Mouse (Mus musculus) MEL (cell line): ENCODE measurements around the gene Igsf21. TPM values are rescaled to one million over a fixed set of nuclear protein-coding genes. Genes with fewer than 3 reads are reported as not detected.

ENCODE experiments used
- DNase-seq: peaks from one replicate; pipeline ENCODE4 v3.0.0; 2011; ENCODE audit warnings: low read depth, low spot score
- H3K27ac ChIP-seq: 2 replicates; pipeline ENCODE4 v1.5.1; 2012; ENCODE audit warnings: low read depth, mild to moderate bottlenecking, control low read depth, low read length, moderate library complexity; ENCODE audit not compliant: control insufficient read depth
- H3K27me3 ChIP-seq, 2 experiments: fragments of 150-350 bp in 1 of 2; sonication (generic) in 1 of 2; 2 replicates each; pipeline ENCODE4 v1.6.1; 2012; ENCODE audit warnings: low read length in 2 of 2, mild to moderate bottlenecking in 2 of 2, improper control_type of control experiment in 1 of 2, moderate library complexity in 1 of 2; ENCODE audit not compliant: insufficient read depth in 2 of 2, control insufficient read depth in 1 of 2
- H3K36me3 ChIP-seq, 2 experiments: 2 replicates each; pipeline ENCODE4 v1.6.1; 2012 to 2014; ENCODE audit warnings: low read length in 2 of 2, improper control_type of control experiment in 1 of 2, inconsistent platforms in 1 of 2, mild to moderate bottlenecking in 1 of 2; ENCODE audit not compliant: insufficient read depth in 2 of 2, control insufficient read depth in 1 of 2
- H3K4me1 ChIP-seq, 2 experiments: fragments of 150-350 bp in 1 of 2; sonication (generic) in 1 of 2; 2 replicates each; pipeline ENCODE4 v1.6.1; 2012; ENCODE audit warnings: low read length in 2 of 2, improper control_type of control experiment in 1 of 2, mild to moderate bottlenecking in 1 of 2; ENCODE audit not compliant: insufficient read depth in 2 of 2, control insufficient read depth in 1 of 2
- H3K4me3 ChIP-seq, 2 experiments: fragments of 150-350 bp in 1 of 2; sonication (generic) in 1 of 2; 2 replicates each; pipeline ENCODE4 v1.5.1; 2012; ENCODE audit warnings: low read depth in 2 of 2, low read length in 2 of 2, mild to moderate bottlenecking in 2 of 2, moderate library complexity in 2 of 2, control low read depth in 1 of 2, improper control_type of control experiment in 1 of 2; ENCODE audit not compliant: control insufficient read depth in 1 of 2, insufficient read depth in 1 of 2
- H3K79me2 ChIP-seq: 2 replicates; pipeline ENCODE4 v1.6.1; 2012; ENCODE audit warnings: mild to moderate bottlenecking, low read length, moderate library complexity; ENCODE audit not compliant: control insufficient read depth, poor library complexity, insufficient read depth
- H3K9ac ChIP-seq: 2 replicates; pipeline ENCODE4 v1.6.1; 2012; ENCODE audit warnings: low read depth, mild to moderate bottlenecking, control low read depth, low read length, moderate library complexity; ENCODE audit not compliant: control insufficient read depth, poor library complexity, severe bottlenecking
- H3K9me3 ChIP-seq: fragments of 150-350 bp; sonication (generic); replicated peaks from 2 replicates; pipeline ENCODE4 v1.6.1; 2012; ENCODE audit warnings: mild to moderate bottlenecking, low read length, improper control_type of control experiment, moderate library complexity; ENCODE audit not compliant: insufficient read depth
- BHLHE40 ChIP-seq: IDR thresholded peaks from 2 replicates; pipeline ENCODE4 v1.6.1; 2012; ENCODE audit warnings: low read depth, mild to moderate bottlenecking, inconsistent platforms, low read length, improper control_type of control experiment, borderline replicate concordance
- CHD2 ChIP-seq: IDR thresholded peaks from 2 replicates; pipeline ENCODE4 v1.6.1; 2011; ENCODE audit warnings: low read length, improper control_type of control experiment
- E2F4 ChIP-seq: IDR thresholded peaks from 2 replicates; pipeline ENCODE4 v1.6.1; 2011; ENCODE audit warnings: low read depth, low read length, improper control_type of control experiment, borderline replicate concordance
- EP300 ChIP-seq, 2 experiments: IDR thresholded peaks; 2 replicates each; pipeline ENCODE4 v1.6.1; 2011; ENCODE audit warnings: improper control_type of control experiment in 2 of 2, low read length in 2 of 2, low read depth in 1 of 2, mild to moderate bottlenecking in 1 of 2
- HCFC1 ChIP-seq: IDR thresholded peaks from 2 replicates; pipeline ENCODE4 v1.6.1; 2012; ENCODE audit warnings: low read depth, mild to moderate bottlenecking, inconsistent platforms, low read length, improper control_type of control experiment, moderate library complexity
- JUND ChIP-seq: IDR thresholded peaks from 2 replicates; pipeline ENCODE4 v1.6.1; 2011; ENCODE audit warnings: low read depth, mild to moderate bottlenecking, improper control_type of control experiment, low read length
- MAX ChIP-seq: IDR thresholded peaks from 2 replicates; pipeline ENCODE4 v1.6.1; 2011; ENCODE audit warnings: low read length, improper control_type of control experiment
- MAZ ChIP-seq: IDR thresholded peaks from 2 replicates; pipeline ENCODE4 v1.6.1; 2012; ENCODE audit warnings: low read depth, mild to moderate bottlenecking, inconsistent platforms, low read length, improper control_type of control experiment
- MXI1 ChIP-seq: IDR thresholded peaks from 2 replicates; pipeline ENCODE4 v1.6.1; 2011; ENCODE audit warnings: mild to moderate bottlenecking, low read depth, low read length, improper control_type of control experiment
- NRF1 ChIP-seq: IDR thresholded peaks from 2 replicates; pipeline ENCODE4 v1.6.1; 2014; ENCODE audit warnings: low read depth, mild to moderate bottlenecking, inconsistent platforms, low read length, improper control_type of control experiment, moderate library complexity; ENCODE audit not compliant: poor library complexity, insufficient read depth, severe bottlenecking
- POLR2AphosphoS5 ChIP-seq: IDR thresholded peaks from 2 replicates; pipeline ENCODE4 v1.6.1; 2012; ENCODE audit warnings: low read depth, borderline replicate concordance, mild to moderate bottlenecking, inconsistent platforms, low read length, moderate library complexity, mixed read lengths
- SMC3 ChIP-seq: IDR thresholded peaks from 2 replicates; pipeline ENCODE4 v1.6.1; 2011; ENCODE audit warnings: low read depth, low read length, improper control_type of control experiment
- TCF12 ChIP-seq: IDR thresholded peaks from 2 replicates; pipeline ENCODE4 v1.6.1; 2014; ENCODE audit warnings: low read depth, mild to moderate bottlenecking, inconsistent platforms, low read length, improper control_type of control experiment, moderate library complexity
- USF2 ChIP-seq, 2 experiments: IDR thresholded peaks; 2 replicates each; pipeline ENCODE4 v1.6.1; 2011 to 2012; ENCODE audit warnings: improper control_type of control experiment in 2 of 2, low read length in 2 of 2, borderline replicate concordance in 1 of 2, inconsistent platforms in 1 of 2, low read depth in 1 of 2, mild to moderate bottlenecking in 1 of 2; ENCODE audit not compliant: insufficient read depth in 1 of 2
- ZC3H11A ChIP-seq: IDR thresholded peaks from 2 replicates; pipeline ENCODE4 v1.6.1; 2012; ENCODE audit warnings: low read depth, mild to moderate bottlenecking, inconsistent platforms, low read length, improper control_type of control experiment
- ZKSCAN1 ChIP-seq: IDR thresholded peaks from 2 replicates; pipeline ENCODE4 v1.6.1; 2012; ENCODE audit warnings: low read depth, mild to moderate bottlenecking, inconsistent platforms, low read length, improper control_type of control experiment, moderate library complexity
- ZMIZ1 ChIP-seq: IDR thresholded peaks from 2 replicates; pipeline ENCODE4 v1.6.1; 2012; ENCODE audit warnings: low read depth, mild to moderate bottlenecking, inconsistent platforms, low read length, improper control_type of control experiment, moderate library complexity
- polyA plus RNA-seq, 2 experiments: library from polyadenylated mRNA; stranded (reverse) in 1 of 2; unstranded in 1 of 2; fragments of >175 nt in 1 of 2; fragments of >200 nt in 1 of 2; gene quantifications; 2 replicates each; pipeline versions ENCODE4 v1.2.1 to v1.2.4; 2012; ENCODE audit warnings: low replicate concordance in 2 of 2, low read depth in 1 of 2; ENCODE audit not compliant: insufficient read length in 2 of 2, insufficient read depth in 1 of 2, missing spikeins in 1 of 2
- total RNA-seq: library from RNA; depleted of rRNA; stranded (reverse); fragments of 300-350 nt; gene quantifications from 2 replicates; pipeline ENCODE4 v1.2.3, GENCODE M21; 2012

The Igsf21 gene
- total and polyA plus RNA-seq, 3 experiments, result not detected

DNA sequence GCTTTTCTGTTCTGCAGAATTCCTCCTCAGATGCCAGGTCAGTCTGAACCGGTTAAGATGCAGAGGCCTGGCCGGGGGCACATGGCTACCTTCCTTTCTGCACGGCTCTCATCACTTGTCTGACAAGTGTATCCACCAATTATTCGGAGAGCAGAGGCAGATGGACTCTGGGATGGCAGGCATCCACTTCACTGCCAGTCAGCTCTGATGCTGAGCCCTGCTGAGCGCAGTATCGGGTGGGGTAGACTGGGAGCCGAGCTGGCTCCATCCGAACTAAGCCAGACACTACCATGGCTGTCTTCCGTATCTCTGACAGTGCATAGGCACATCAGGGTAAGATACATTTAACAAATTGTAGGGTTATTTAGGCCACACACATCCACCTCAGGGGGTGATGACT, 81.9 kb downstream of the Igsf21 start:
- no peak for TF ChIP-seq NRF1
- TF ChIP-seq MAZ, result no peak
- no peak for TF ChIP-seq SMC3
- no peak for DNase-seq
- Histone ChIP-seq H3K79me2 (no peaks in the 10 kb centered on the region), H3K9me3 (no peaks in the 10 kb centered on the region), H3K27me3 (no peaks in the 10 kb centered on the region), H3K4me1 (no peaks in the 10 kb centered on the region), H3K36me3 (no peaks in the 10 kb centered on the region), H3K27ac (no peak overlapping the region), H3K9ac (no peak overlapping the region), H3K4me3 (no peak overlapping the region)

DNA sequence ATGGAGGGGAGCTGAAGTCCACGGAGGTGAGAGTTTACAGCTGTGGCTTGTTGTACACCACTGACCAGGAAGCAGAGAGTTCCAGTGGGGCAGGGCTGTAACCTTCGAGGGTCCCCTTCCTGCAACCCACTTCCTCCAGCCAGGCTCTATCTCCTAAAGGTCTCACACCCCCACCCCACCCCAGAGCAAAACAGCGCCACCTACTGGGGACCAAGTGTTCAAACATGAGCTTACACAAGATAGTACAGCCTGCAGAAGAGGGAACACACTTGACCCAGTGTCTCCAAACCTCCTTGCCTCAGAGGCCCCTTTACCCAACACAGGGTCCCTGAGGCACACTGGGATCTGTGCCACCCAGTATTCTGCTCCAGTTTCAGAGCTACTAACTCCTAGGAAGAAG, 87.0 kb downstream of the Igsf21 start:
- no peaks in the 10 kb centered on the region for H3K79me2 ChIP-seq
- H3K36me3 ChIP-seq, result no peaks in the 10 kb centered on the region
- H3K27ac ChIP-seq, result no peak overlapping the region
- no peak for DNase-seq
- no peaks in the 10 kb centered on the region for H3K27me3 ChIP-seq
- TF ChIP-seq EP300 (IDR thresholded peaks at IDR 0.05; ENCODE audit: low read depth in 1 of 2, low read length in 2 of 2), result no peak
- no peak for TF ChIP-seq MAX
- no peak for TF ChIP-seq TCF12
- no peak for TF ChIP-seq E2F4
- no peak for TF ChIP-seq ZC3H11A
- no peak for TF ChIP-seq CHD2
- no peak for TF ChIP-seq ZMIZ1
- no peak for TF ChIP-seq JUND
- TF ChIP-seq USF2 (IDR thresholded peaks at IDR 0.05; ENCODE audit: borderline replicate concordance in 1 of 2, insufficient read depth in 1 of 2, low read depth in 1 of 2, low read length in 2 of 2), result no peak
- TF ChIP-seq SMC3, result no peak
- H3K4me3 ChIP-seq, result no peak overlapping the region
- no peaks in the 10 kb centered on the region for H3K9me3 ChIP-seq
- H3K9ac ChIP-seq, result no peak overlapping the region
- no peaks in the 10 kb centered on the region for H3K4me1 ChIP-seq

DNA sequence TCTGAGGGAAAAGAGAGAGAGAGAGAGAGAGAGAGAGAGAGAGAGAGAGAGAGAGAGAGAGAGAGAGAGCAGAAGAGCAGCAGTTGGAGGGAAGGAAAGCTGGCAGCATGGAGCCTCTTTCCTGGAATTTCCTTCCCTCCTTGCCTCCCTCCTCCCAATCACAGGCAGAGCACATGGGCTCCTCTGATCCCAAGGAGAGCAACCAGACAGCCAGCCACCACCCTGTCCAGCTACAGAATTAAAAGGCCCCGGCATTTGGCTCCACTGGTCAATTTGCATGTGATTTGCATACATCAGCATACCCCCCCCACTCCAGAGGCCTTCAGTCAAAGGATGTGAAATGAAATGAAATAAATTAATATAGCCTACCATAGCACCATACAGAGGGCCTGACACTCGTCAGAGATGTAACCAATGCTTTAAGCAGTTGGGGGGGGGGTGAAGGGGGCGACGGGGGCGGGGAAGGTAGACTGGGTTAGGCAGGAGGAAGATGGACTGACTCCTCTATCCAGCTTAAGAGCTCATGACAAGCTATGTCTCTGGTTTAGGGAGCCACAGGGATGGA, 91.6 kb downstream of the Igsf21 start:
- Histone ChIP-seq H3K27me3 (no peaks in the 10 kb centered on the region), H3K79me2 (no peaks in the 10 kb centered on the region), H3K9me3 (no peaks in the 10 kb centered on the region; the same call in 1 of the 2 replicates), H3K9ac (no peak overlapping the region), H3K27ac (no peak overlapping the region), H3K4me1 (no peaks in the 10 kb centered on the region), H3K4me3 (no peak overlapping the region), H3K36me3 (no peaks in the 10 kb centered on the region)
- no peak for DNase-seq
- no peak for TF ChIP-seq HCFC1
- TF ChIP-seq ZKSCAN1, result no peak
- TF ChIP-seq NRF1, result no peak
- no peak for TF ChIP-seq ZC3H11A
- TF ChIP-seq POLR2AphosphoS5, result no peak
- TF ChIP-seq MXI1, result no peak
- TF ChIP-seq BHLHE40, result no peak
